ENCODE assay signal across 13 mouse cellular contexts in genomic region chr4:107210483-107211097, GRCm38 (mm10). TPM values are rescaled to one million over a fixed set of nuclear protein-coding genes. Genes with fewer than 3 reads are reported as not detected.
A peak's percentile ranks its signal among the peaks of the same experiment; 100 is the strongest.
DNase-seq lines count a peak whose midpoint lies in the region; ATAC-seq and TF ChIP-seq lines count a peak whose summit lies in the region.
"Had no signal": no experiment of that assay in that cellular context is flagged by ENCODE, and none has a peak within 500 bp of the region (broad histone marks: within the 10 kb centered on the region; RNA-seq: fewer than 3 reads in every experiment).

No protein-coding gene starts in this region.

- peak; percentile 69 for DNase-seq in urinary bladder, postnatal 14 days (ENCODE audit: low spot score)
- DNase-seq in urinary bladder, adult 2 months (ENCODE audit: low spot score): no peak
- DNase-seq in lung, postnatal 10 days: peak; percentile 48
- DNase-seq in stomach, postnatal 0 days (ENCODE audit: low spot score): peak; percentile 77
- DNase-seq in retina, postnatal 1 day: no peak
- DNase-seq in adrenal gland, postnatal 36 days: no peak
- no peak for DNase-seq in layer of hippocampus, adult 18-20 months (ENCODE audit: low spot score in 2 of 2)
- DNase-seq: cerebellum, adult 18-20 months had no signal

- no peak for TF ChIP-seq CTCF in intestine, postnatal 0 days (IDR thresholded peaks at IDR 0.05; ENCODE audit: low read depth)
- TF ChIP-seq CTCF in stomach, postnatal 0 days (IDR thresholded peaks at IDR 0.05; ENCODE audit: low read depth): no peak

- TF ChIP-seq EP300 in stomach, postnatal 0 days (optimal IDR thresholded peaks at IDR 0.05): no peak

- H3K4me2 ChIP-seq in intestine, postnatal 0 days (replicated peaks; ENCODE audit: low read depth): no peak overlapping the region
- no peak overlapping the region for H3K4me2 ChIP-seq in stomach, postnatal 0 days (replicated peaks; ENCODE audit: low read depth)
- H3K4me2 ChIP-seq: hindbrain, embryonic 12.5 days had no signal

- no peak overlapping the region for H3K4me3 ChIP-seq in intestine, postnatal 0 days (ENCODE audit: low read depth, low read length)
- H3K4me3 ChIP-seq in stomach, postnatal 0 days (ENCODE audit: low read depth, low read length): no peak overlapping the region
- H3K4me3 ChIP-seq: embryonic facial prominence, embryonic 10.5 days; hindbrain, embryonic 12.5 days had no signal

- H3K27ac ChIP-seq in intestine, postnatal 0 days (ENCODE audit: low read depth, low read length): no peak overlapping the region
- H3K27ac ChIP-seq in stomach, postnatal 0 days (replicated peaks): peak overlapping the region; percentile 65
- H3K27ac ChIP-seq: embryonic facial prominence, embryonic 10.5 days; hindbrain, embryonic 12.5 days; macrophage had no signal

- 0 out of 2 replicates have a peak, but pooled peaks have one; percentile 19 for ATAC-seq in intestine, postnatal 0 days
- peak; percentile 91 for ATAC-seq in stomach, postnatal 0 days (ENCODE audit: low FRiP score, low TSS enrichment)

- no peaks in the 10 kb centered on the region for H3K9me3 ChIP-seq in intestine, postnatal 0 days (ENCODE audit: control insufficient read depth)
- no peaks in the 10 kb centered on the region for H3K9me3 ChIP-seq in stomach, postnatal 0 days (ENCODE audit: control insufficient read depth, low read length)
- H3K9me3 ChIP-seq: embryonic facial prominence, embryonic 10.5 days; hindbrain, embryonic 12.5 days had no signal

- no peak overlapping the region for H3K9ac ChIP-seq in intestine, postnatal 0 days (ENCODE audit: low read depth, low read length)
- no peak overlapping the region for H3K9ac ChIP-seq in stomach, postnatal 0 days (ENCODE audit: low read length)
- H3K9ac ChIP-seq: hindbrain, embryonic 12.5 days had no signal

- no peaks in the 10 kb centered on the region for H3K4me1 ChIP-seq in intestine, postnatal 0 days (replicated peaks; ENCODE audit: control insufficient read depth, insufficient read depth, low read length)
- H3K4me1 ChIP-seq in stomach, postnatal 0 days (replicated peaks; ENCODE audit: control insufficient read depth, insufficient read depth): no peaks in the 10 kb centered on the region
- H3K4me1 ChIP-seq: hindbrain, embryonic 12.5 days had no signal

- H3K27me3 ChIP-seq in intestine, postnatal 0 days (replicated peaks; ENCODE audit: control insufficient read depth, insufficient read depth, low read length): no peaks in the 10 kb centered on the region
- H3K27me3 ChIP-seq in stomach, postnatal 0 days (ENCODE audit: control insufficient read depth, insufficient read depth, low read length): no peaks in the 10 kb centered on the region
- H3K27me3 ChIP-seq: hindbrain, embryonic 12.5 days had no signal

- WGBS in intestine, postnatal 0 days: 41% methylated on average over 5 of the region's 5 CpGs
- 43% methylated on average over 5 of the region's 5 CpGs for WGBS in stomach, postnatal 0 days

- H3K36me3 ChIP-seq in intestine, postnatal 0 days (ENCODE audit: control insufficient read depth, insufficient read depth): peaks cover 20% of the 10 kb centered on the region; the same call in 1 of the 2 replicates
- H3K36me3 ChIP-seq in stomach, postnatal 0 days (ENCODE audit: control insufficient read depth, insufficient read depth, low read length): 0 out of 2 replicates have a peak, but pooled peaks cover 5% of the 10 kb centered on the region

RNA-seq across cellular contexts. Expression of gene Ldlrad1, which starts 1.6 kb away (rescaled TPM):
- 0.12 and 0.21 TPM in 2 replicates for polyA plus RNA-seq in urinary bladder, adult 2 months (2012; rRNA removed)
- polyA plus RNA-seq in intestine, postnatal 0 days (2015; fragmentation: Nextera tagmentation; extraction: Ambion mirVana): not detected in 2 replicates
- 0.08 TPM in 2 replicates for polyA plus RNA-seq in stomach, postnatal 0 days (2015; fragmentation: Nextera tagmentation; extraction: Ambion mirVana)
- total RNA-seq in adrenal gland, postnatal 36 days (2021): not detected
- total RNA-seq in layer of hippocampus, adult 18-20 months (2021): not detected
- total RNA-seq: left cerebral cortex, postnatal 10 days had no signal
- polyA plus RNA-seq: embryonic facial prominence, embryonic 10.5 days; hindbrain, embryonic 12.5 days; macrophage had no signal

RNA-seq across cellular contexts. Expression of gene Tceanc2, which starts 31.7 kb away (rescaled TPM):
- 12.9 and 15.3 TPM in 2 replicates for polyA plus RNA-seq in urinary bladder, adult 2 months (2012; rRNA removed)
- 16.6 and 17.7 TPM in 2 replicates for polyA plus RNA-seq in intestine, postnatal 0 days (2015; fragmentation: Nextera tagmentation; extraction: Ambion mirVana)
- 17.5 and 21.2 TPM in 2 replicates for polyA plus RNA-seq in stomach, postnatal 0 days (2015; fragmentation: Nextera tagmentation; extraction: Ambion mirVana)
- 10 to 100 TPM; 20.2 to 27.3 TPM for total RNA-seq in adrenal gland, postnatal 36 days (2021)
- 10 to 100 TPM; 17.2 to 17.3 TPM for total RNA-seq in layer of hippocampus, adult 18-20 months (2021)

RNA-seq across cellular contexts. Expression of gene Tmem59, which starts 32.4 kb away (rescaled TPM):
- polyA plus RNA-seq in urinary bladder, adult 2 months (2012; rRNA removed): 287 and 337 TPM in 2 replicates
- 560 and 584 TPM in 2 replicates for polyA plus RNA-seq in intestine, postnatal 0 days (2015; fragmentation: Nextera tagmentation; extraction: Ambion mirVana)
- polyA plus RNA-seq in stomach, postnatal 0 days (2015; fragmentation: Nextera tagmentation; extraction: Ambion mirVana): 473 and 483 TPM in 2 replicates
- total RNA-seq in adrenal gland, postnatal 36 days (2021): 100 to 1,000 TPM; 345 to 431 TPM
- total RNA-seq in layer of hippocampus, adult 18-20 months (2021): 100 to 1,000 TPM; 224 to 234 TPM

RNA-seq across cellular contexts. Expression of gene Lrrc42, which starts 42.7 kb away (rescaled TPM):
- polyA plus RNA-seq in urinary bladder, adult 2 months (2012; rRNA removed): 20.9 and 23.7 TPM in 2 replicates
- 27.7 and 29.5 TPM in 2 replicates for polyA plus RNA-seq in intestine, postnatal 0 days (2015; fragmentation: Nextera tagmentation; extraction: Ambion mirVana)
- polyA plus RNA-seq in stomach, postnatal 0 days (2015; fragmentation: Nextera tagmentation; extraction: Ambion mirVana): 28.1 and 29.3 TPM in 2 replicates
- total RNA-seq in adrenal gland, postnatal 36 days (2021): 10 to 100 TPM; 28.8 to 30.5 TPM
- 10 to 100 TPM; 35.7 to 37.7 TPM for total RNA-seq in layer of hippocampus, adult 18-20 months (2021)

RNA-seq across cellular contexts. Expression of gene Hspb11, which starts 42.8 kb away (rescaled TPM):
- 22.0 and 22.7 TPM in 2 replicates for polyA plus RNA-seq in urinary bladder, adult 2 months (2012; rRNA removed)
- polyA plus RNA-seq in intestine, postnatal 0 days (2015; fragmentation: Nextera tagmentation; extraction: Ambion mirVana): 25.5 and 27.0 TPM in 2 replicates
- polyA plus RNA-seq in stomach, postnatal 0 days (2015; fragmentation: Nextera tagmentation; extraction: Ambion mirVana): 32.7 and 33.0 TPM in 2 replicates
- total RNA-seq in adrenal gland, postnatal 36 days (2021): 10 to 100 TPM; 15.8 to 26.7 TPM
- total RNA-seq in layer of hippocampus, adult 18-20 months (2021): 10 to 100 TPM; 21.8 to 23.0 TPM

Comparison
In these comparisons a context has a peak if more than half of its experiments do, and no peak if none do; other contexts are left out.
1. DNase-seq: peak in urinary bladder, postnatal 14 days (single experiment), lung, postnatal 10 days (single experiment) and stomach, postnatal 0 days (single experiment); none in urinary bladder, adult 2 months (single experiment), retina, postnatal 1 day (single experiment), adrenal gland, postnatal 36 days (0 of 2) and layer of hippocampus, adult 18-20 months (0 of 2).